Mouse (Mus musculus) CD4-positive helper T cell, adult 2 months (primary cell): ENCODE measurements around the gene Bloc1s6.

Experiments
- DNase-seq: peaks from one replicate; pipeline ENCODE4 v3.0.0-alpha.2; 2012; ENCODE audit warnings: low read depth, missing footprints, low spot score

The Bloc1s6 gene

DNA sequence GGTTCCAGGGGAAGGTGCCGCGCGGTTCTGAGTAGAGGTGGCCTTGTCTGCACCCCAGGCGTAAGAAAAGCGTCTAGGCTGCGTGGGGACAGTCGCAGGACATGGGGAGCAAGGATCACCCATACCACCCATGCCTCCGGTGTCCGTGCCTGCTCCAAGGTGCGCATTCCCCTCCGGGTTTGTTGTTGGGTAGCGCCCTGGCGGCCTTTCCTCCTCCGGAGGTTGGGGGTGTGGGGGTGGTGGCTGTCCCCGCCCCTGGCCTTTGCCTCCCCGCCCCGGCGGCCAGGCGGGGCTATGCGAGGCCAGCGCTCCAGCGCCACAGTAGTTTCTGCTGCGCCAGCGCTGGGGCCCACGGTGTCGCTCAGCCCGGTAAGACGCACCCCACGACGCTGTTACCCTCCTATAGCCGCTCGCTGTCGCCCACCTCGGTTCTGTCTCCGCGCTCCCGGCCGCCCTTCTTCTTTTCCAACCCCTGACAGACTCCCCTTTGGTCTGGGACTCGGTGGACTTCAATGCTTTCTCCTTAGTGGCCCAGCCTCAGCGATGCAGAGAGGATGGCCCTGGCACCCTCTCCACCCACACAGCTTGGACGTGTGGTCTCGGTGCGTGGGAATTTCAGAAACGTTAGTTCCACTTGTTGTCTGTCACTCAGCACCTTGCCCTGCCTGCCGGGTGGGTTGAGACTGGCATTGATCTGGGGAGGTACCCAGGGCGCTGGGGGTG, 26.9 kb downstream of the Bloc1s6 start, which contains the start of gene Sqor:
Sqor (plus strand) TSS at position 167 of the 723 bp plus-strand sequence.
- peak; percentile 75 for DNase-seq

GRCm38 (mm10) chr2:122765794-122766145, 27.5 kb downstream of the Bloc1s6 start:
- DNase-seq, result no peak

DNA sequence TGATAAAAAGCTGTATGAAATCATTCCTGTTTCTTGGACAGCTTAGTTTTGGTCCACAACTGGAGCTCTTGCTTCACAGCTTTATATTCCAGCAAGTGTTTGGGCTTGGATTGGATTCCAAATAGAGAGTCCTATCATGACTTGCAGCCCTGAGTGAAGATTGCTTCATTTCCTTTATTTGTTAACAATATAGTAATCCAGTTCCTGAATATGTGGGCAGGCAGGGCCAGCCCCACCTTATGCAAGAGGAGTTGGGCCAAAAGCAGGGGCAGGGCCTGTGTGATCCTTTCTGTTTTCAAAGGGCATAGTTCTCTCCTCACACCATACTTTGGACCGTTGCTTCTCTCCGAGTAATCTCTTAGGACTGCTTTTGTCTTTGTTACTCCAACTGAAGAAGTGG, 32.7 kb downstream of the Bloc1s6 start:
- DNase-seq, result no peak

- DNase-seq, result no peak
Measured at GRCm38 (mm10) chr2:122772899-122773298, 34.6 kb downstream of the Bloc1s6 start.

- DNase-seq, result no peak
Measured at GRCm38 (mm10) chr2:122775491-122775890, 37.2 kb downstream of the Bloc1s6 start.

- no peak for DNase-seq
Measured at GRCm38 (mm10) chr2:122776823-122777222, 38.5 kb downstream of the Bloc1s6 start.

GRCm38 (mm10) chr2:122779967-122780366, 41.7 kb downstream of the Bloc1s6 start:
- no peak for DNase-seq

DNA sequence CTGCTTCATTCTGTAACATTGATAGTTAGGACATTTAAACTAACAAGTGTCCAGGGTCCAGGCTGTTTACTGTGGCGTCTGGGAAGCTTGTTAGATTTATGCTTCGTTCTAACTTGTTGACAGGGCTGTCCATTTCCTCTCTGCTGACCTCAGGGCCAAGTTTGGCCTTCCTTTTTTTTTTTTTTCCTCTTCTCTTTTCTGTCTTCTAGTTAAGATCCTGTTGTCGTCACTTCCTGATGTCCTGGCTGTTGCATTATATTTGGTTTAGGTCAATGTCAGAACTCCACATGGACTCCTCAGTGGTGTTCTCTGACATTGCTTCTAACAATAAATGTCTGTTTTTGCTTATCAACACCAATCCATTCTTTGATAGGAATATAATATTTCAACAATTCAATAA, 42.1 kb downstream of the Bloc1s6 start:
- DNase-seq, result no peak

- DNase-seq, result no peak
Measured at GRCm38 (mm10) chr2:122781590-122782356, 43.5 kb downstream of the Bloc1s6 start.

GRCm38 (mm10) chr2:122783730-122784129, 45.4 kb downstream of the Bloc1s6 start:
- DNase-seq, result no peak

- no peak for DNase-seq
Measured at GRCm38 (mm10) chr2:122784701-122785100, 46.4 kb downstream of the Bloc1s6 start.

DNA sequence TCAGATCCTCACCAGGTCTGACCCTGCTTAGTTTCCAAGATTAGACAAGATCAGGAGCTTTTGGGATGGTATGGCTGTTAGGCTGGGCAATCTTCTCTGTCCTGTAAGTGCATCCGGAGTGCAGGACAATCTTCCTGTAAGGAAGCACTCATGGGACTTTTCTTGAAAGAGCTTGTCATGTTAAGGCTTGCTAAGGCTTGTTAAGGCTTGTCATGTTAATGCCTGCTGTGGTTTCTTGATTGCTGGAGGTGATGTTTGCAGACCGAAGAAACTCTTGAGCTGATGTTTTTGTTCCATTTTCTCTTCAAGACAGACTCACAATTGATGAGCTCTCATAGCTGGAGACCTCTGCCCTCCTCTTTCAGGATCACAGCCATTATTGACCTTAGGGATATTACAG, 47.9 kb downstream of the Bloc1s6 start:
- DNase-seq, result no peak

- peak; percentile 35 for DNase-seq
Measured at GRCm38 (mm10) chr2:122789311-122789710, 51.0 kb downstream of the Bloc1s6 start.

DNA sequence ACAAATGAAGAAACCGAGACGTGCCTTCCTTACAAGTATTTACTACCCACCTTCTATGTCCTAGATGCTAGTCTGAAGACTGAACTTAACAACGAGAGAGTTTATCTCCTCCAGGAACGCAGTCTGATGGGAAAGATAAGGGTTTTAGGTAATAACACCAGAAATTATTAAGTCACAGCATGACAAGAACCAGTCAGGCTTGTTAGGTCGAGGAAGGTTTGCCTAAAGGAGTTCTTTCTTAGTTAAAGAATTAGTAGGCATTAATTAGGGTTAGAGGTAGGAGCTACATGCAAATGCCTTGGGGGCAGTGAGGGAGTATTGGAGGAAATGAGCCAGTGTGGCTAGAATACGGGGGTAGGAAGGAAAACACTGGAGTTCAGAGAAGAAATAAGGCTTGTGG, 51.4 kb downstream of the Bloc1s6 start:
- no peak for DNase-seq
